16 mouse cellular contexts compared by ENCODE assay signal in genomic region chr11:57592228-57592748, GRCm38 (mm10).
"Had no signal": no experiment of that assay in that cellular context is flagged by ENCODE, and none has a peak within 500 bp of the region (broad histone marks: within the 10 kb centered on the region; RNA-seq: fewer than 3 reads in every experiment).

No protein-coding gene starts in this region.

- H3K36me3 ChIP-seq: neural tube, embryonic 13.5 days; neural tube, embryonic 15.5 days; stomach, embryonic 15.5 days had no signal

- H3K27me3 ChIP-seq: neural tube, embryonic 13.5 days; neural tube, embryonic 15.5 days; stomach, embryonic 15.5 days had no signal

- H3K27ac ChIP-seq: neural tube, embryonic 13.5 days; neural tube, embryonic 15.5 days; stomach, embryonic 15.5 days; stomach, postnatal 0 days had no signal

- H3K4me1 ChIP-seq: stomach, embryonic 15.5 days had no signal

- H3K9ac ChIP-seq: neural tube, embryonic 13.5 days; neural tube, embryonic 15.5 days; stomach, embryonic 15.5 days had no signal

- H3K9me3 ChIP-seq: neural tube, embryonic 13.5 days; neural tube, embryonic 15.5 days; stomach, embryonic 15.5 days had no signal

- H3K4me3 ChIP-seq: neural tube, embryonic 13.5 days; neural tube, embryonic 15.5 days; stomach, embryonic 15.5 days had no signal

- DNase-seq: retina, postnatal 1 day; right cerebral cortex, adult 18-20 months; right cerebral cortex, postnatal 14 days; right cerebral cortex, postnatal 25 days; right cerebral cortex, postnatal 4 days; spleen, adult 18-20 months; thymus, adult 18-20 months; thymus, adult 2 months; thymus, postnatal 14 days; thymus, postnatal 25 days; thymus, postnatal 36 days; thymus, postnatal 4 days had no signal
